Mouse (Mus musculus): ENCODE results near the gene Brca1. TPM values are rescaled to one million over a fixed set of nuclear protein-coding genes. Genes with fewer than 3 reads are reported as not detected.

The Brca1 gene
- total RNA-seq (2023): 1 to 10 TPM; 1.5 to 4.2 TPM

GRCm38 (mm10) chr11:101551751-101552475 is at the start of gene Brca1, which contains the start of gene Nbr1:
Gene Brca1, minus strand, starts transcription at chr11:101551955.
Gene Nbr1, plus strand, starts transcription at chr11:101552149.

GRCm38 (mm10) chr11:101599156-101599555 is 47.4 kb upstream of the Brca1 start, which contains the start of gene Gm11634:
Gene Gm11634, minus strand, starts transcription at chr11:101599256.

DNA sequence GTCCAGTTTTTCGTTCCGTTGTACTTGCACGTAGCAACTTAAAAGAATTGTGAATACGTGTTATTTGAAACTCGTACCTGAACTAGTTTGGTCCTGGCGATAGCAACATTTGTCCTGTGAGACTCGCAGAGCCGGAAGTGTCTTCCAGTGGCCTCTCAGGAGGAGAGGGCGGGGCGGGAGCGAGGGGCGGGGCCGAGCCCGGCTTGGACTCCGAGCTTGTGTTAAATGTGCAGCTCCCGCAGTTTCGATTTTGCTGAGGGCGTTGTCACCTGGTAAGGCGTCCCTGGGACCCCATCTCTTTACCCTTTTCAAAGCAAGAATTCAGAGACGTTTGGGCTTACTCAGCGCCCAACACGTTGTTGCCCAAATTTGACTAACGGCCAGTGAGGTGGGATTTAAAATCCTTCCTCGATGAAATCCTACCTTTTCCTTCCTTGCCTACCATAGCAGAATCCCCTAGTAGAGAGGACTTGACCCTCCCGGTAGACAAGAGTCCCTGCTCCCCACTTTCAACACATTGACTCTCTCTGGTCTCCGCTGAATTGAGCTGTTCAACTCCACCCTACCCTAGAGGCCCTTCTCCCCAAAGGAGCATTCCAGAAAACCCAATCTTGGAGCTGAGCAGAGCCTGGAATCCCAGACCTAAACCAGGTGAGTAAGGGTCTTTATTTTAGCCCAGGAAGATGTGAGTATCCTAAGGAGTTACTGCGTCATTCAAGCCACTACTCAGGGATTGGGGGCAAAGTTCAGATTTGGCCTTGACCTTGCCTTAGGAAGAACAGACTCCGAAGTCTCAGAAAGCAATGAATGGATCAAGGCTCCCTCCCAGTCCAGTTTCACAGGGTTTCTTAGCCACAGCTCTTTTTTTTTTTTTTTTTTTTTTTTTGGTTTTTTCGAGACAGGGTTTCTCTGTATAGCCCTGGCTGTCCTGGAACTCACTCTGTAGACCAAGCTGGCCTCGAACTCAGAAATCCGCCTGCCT is 30.6 kb upstream of the Brca1 start, which contains the start of gene Tmem106a:
Tmem106a (plus strand) TSS at position 189 of the 982 bp plus-strand sequence.

DNA sequence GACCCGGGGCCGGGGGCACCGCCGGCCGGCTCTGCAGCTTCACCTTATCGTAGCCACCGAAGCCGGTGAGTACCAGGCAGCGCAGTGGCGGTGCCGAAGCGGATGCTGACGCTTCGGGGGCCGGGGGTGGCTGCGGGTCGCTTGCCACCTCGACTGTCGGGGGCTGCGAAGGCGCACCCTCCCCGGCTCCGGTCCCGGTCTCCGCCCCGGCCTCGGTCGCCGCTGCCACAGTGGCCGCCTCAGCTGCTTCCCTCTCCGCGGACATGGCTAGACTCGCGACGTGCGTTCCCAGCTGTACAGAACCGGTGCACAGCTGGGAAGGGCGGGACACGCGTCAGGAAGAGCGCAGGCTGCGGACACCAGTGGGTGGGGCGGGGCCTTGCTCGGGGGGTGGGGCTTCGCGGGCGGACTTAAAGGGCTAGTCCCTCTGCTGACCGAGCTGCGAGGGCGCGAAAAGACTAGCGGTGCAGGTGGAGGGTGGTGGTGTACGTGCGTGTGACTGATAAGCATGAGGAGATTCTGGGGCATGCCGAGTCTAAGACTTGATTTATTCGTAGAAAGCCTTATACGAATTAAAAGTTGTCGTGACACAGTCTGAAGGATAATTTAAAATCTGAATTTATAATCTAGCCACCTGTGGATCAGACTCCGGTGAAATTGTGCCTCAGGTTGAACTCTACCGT is 85.7 kb downstream of the Brca1 start, which contains the start of gene Vat1:
Vat1 (minus strand) TSS at position 362 of the 683 bp plus-strand sequence.

GRCm38 (mm10) chr11:101464211-101465100 is 87.3 kb downstream of the Brca1 start, which contains the start of gene Rnd2:
Gene Rnd2, plus strand, starts transcription at chr11:101464999.

DNA sequence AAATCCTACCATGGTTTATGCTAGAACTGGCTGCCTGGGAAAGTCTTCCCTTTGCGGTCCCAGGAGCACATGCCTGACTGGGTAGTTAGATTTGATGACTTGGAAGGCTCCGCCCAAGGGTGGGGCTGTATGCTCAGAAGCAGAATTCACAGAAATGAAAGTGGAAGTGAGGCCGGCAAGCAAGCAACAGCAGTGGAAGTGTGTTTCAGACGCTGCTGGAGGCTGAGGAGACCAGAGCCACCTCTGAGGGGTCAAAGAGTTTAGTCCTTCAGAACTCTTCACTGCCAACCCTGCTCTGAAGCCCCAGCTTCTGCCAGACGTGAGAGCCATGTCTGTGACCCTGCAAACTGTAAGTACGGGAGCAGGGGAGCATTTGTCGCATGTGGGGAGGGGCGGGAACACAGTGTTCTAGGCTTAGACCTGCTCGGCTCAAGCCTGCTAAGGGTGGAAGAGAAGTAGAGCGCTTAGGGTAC is 103.4 kb downstream of the Brca1 start, which contains the start of gene Ifi35:
Ifi35 (plus strand) TSS at position 134 of the 473 bp plus-strand sequence.

DNA sequence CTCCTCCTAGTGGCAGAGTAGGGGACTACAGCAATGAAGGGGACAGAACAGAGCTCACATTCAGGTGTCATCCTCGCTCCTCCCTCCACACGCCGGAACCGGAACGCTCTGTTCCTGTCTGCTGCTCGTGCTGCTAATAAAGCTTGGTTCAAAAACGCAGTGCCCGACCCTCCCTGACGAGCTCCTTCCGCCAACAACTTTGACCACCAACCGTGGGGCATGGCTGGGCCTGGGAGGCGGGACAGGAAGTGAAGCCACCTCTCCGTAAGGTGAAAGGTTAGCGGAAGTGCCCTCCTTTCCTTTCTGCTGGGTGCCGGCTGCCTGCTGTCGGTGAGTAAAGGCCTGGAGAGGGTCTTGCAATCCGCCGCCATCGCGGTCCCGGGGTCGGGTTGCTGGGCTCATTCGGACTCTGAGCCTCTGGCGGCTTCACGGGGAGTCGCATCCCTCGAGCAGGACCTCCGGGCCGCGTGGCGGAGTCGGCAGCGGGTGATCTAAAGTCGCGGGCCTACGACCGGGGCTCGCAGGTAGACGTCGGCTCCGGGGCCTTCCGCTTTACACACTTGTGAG is 109.5 kb downstream of the Brca1 start, which contains the start of gene Rpl27:
Rpl27 (plus strand) TSS at position 172 of the 567 bp plus-strand sequence.

Other genes with a start within 250 kb of the Brca1 start
- 100 to 1,000 TPM; 207 to 215 TPM for gene Becn1, start 249.7 kb downstream of the Brca1 start, total RNA-seq (2023)
- 100 to 1,000 TPM; 126 to 147 TPM for gene Psme3, start 235.7 kb downstream of the Brca1 start, total RNA-seq (2023)
- 10 to 100 TPM; 23.2 to 25.3 TPM for gene Aoc2, start 226.9 kb downstream of the Brca1 start, total RNA-seq (2023)
- gene Aoc3, start 221.3 kb downstream of the Brca1 start, total RNA-seq (2023): 1 to 10 TPM in 1 of 2 experiments, under 1 TPM in 1; 0.73 to 1.1 TPM
- not detected for gene G6pc, start 184.4 kb downstream of the Brca1 start, total RNA-seq (2023)
- gene Aarsd1, start 134.3 kb downstream of the Brca1 start, total RNA-seq (2023): 10 to 100 TPM; 23.3 to 30.8 TPM
- 1 to 10 TPM in 1 of 2 experiments, under 1 TPM in 1; 0.90 to 1.3 TPM for gene Gm27029, start 127.2 kb downstream of the Brca1 start, total RNA-seq (2023)
- 10 to 100 TPM; 25.2 to 27.6 TPM for gene Rundc1, start 126.9 kb downstream of the Brca1 start, total RNA-seq (2023)
- gene Ptges3l, start 126.6 kb downstream of the Brca1 start, total RNA-seq (2023): 1 to 10 TPM; 5.3 to 8.5 TPM
- 100 to 1,000 TPM; 134 to 149 TPM for gene Rpl27, start 109.7 kb downstream of the Brca1 start, total RNA-seq (2023)
- gene Ifi35, start 103.5 kb downstream of the Brca1 start, total RNA-seq (2023): 10 to 100 TPM; 69.1 to 70.5 TPM
- gene Rnd2, start 87.0 kb downstream of the Brca1 start, total RNA-seq (2023): 1 to 10 TPM in 1 of 2 experiments, under 1 TPM in 1; 0.62 to 1.5 TPM
- 10 to 100 TPM; 11.5 to 13.2 TPM for gene Vat1, start 85.7 kb downstream of the Brca1 start, total RNA-seq (2023)
- 100 to 1,000 TPM; 128 to 145 TPM for gene Nbr1, start 194 bp upstream of the Brca1 start, total RNA-seq (2023)
- 10 to 100 TPM; 12.6 to 21.2 TPM for gene Tmem106a, start 30.3 kb upstream of the Brca1 start, total RNA-seq (2023)
- not detected for gene Gm11634, start 47.3 kb upstream of the Brca1 start, total RNA-seq (2023)
- gene Rdm1, start 75.2 kb upstream of the Brca1 start, total RNA-seq (2023): 10 to 100 TPM; 38.6 to 38.9 TPM
- gene Arl4d, start 113.6 kb upstream of the Brca1 start, total RNA-seq (2023): 1 to 10 TPM; 6.4 to 7.5 TPM
- gene Dhx8, start 181.0 kb upstream of the Brca1 start, total RNA-seq (2023): 10 to 100 TPM; 84.1 to 85.7 TPM
- not detected for gene Etv4, start 233.4 kb upstream of the Brca1 start, total RNA-seq (2023)

Data from T-cell, adult 66 days (primary cell).